Mouse (Mus musculus) heart, postnatal 0 days (tissue): ENCODE data around the gene Abcb1b. TPM values are rescaled to one million over a fixed set of nuclear protein-coding genes. Genes with fewer than 3 reads are reported as not detected.

Experiments
- ATAC-seq: fragments of 200-750 bp; cut with Nextera tagmentation; 2 replicates; pipeline ENCODE4 v1.8.0; 2017; ENCODE audit warnings: low read depth, moderate number of reproducible peaks, moderate library complexity; ENCODE audit not compliant: insufficient read depth
- DNase-seq: peaks from one replicate; pipeline ENCODE4 v3.0.0-alpha.2; 2016; ENCODE audit warnings: low spot score
- H3K27ac ChIP-seq: fragments of 300-500 bp; sonication (generic); 2 replicates; pipeline ENCODE4 v1.5.1; 2014; ENCODE audit warnings: low read depth, mild to moderate bottlenecking
- H3K27me3 ChIP-seq: fragments of 300-500 bp; sonication (generic); 2 replicates; pipeline ENCODE4 v1.6.1; 2014; ENCODE audit warnings: low read length, mixed read lengths; ENCODE audit not compliant: control insufficient read depth, insufficient read depth
- H3K36me3 ChIP-seq: fragments of 300-500 bp; sonication (generic); replicated peaks from 2 replicates; pipeline ENCODE4 v1.6.1; 2014; ENCODE audit warnings: low read length, mixed read lengths; ENCODE audit not compliant: control insufficient read depth, insufficient read depth
- H3K4me1 ChIP-seq: fragments of 300-500 bp; sonication (generic); 2 replicates; pipeline ENCODE4 v1.6.1; 2014; ENCODE audit warnings: antibody characterized with exemption; ENCODE audit not compliant: control insufficient read depth, insufficient read depth
- H3K4me2 ChIP-seq: fragments of 300-500 bp; sonication (generic); 2 replicates; pipeline ENCODE4 v1.6.1; 2014; ENCODE audit warnings: low read depth, mild to moderate bottlenecking, low read length, moderate library complexity
- H3K4me3 ChIP-seq: fragments of 300-500 bp; sonication (generic); 2 replicates; pipeline ENCODE4 v1.5.1; 2014; ENCODE audit warnings: low read depth, low read length
- H3K9ac ChIP-seq: fragments of 300-500 bp; sonication (generic); replicated peaks from 2 replicates; pipeline ENCODE4 v1.6.1; 2014; ENCODE audit warnings: low read depth, low read length, mixed read lengths
- H3K9me3 ChIP-seq: fragments of 300-500 bp; sonication (generic); replicated peaks from 2 replicates; pipeline ENCODE4 v1.6.1; 2016; ENCODE audit warnings: low read length; ENCODE audit not compliant: control insufficient read depth
- CTCF ChIP-seq: IDR thresholded peaks from 2 replicates; pipeline ENCODE4 v1.5.1; 2016; ENCODE audit warnings: antibody characterized with exemption, control low read depth, low read depth
- EP300 ChIP-seq: IDR thresholded peaks from 2 replicates; pipeline ENCODE4 v1.6.1; 2016; ENCODE audit warnings: antibody characterized with exemption, low read depth
- WGBS: fragments of 180-500 bp; shearing (Covaris S2); extraction: QIAGEN DNeasy Blood & Tissue Kit; methylation state at CpG from one replicate; pipeline ENCODE4 v1.1.7; 2014; 5-methylcytosine and 5-hydroxymethylcytosine counted together
- polyA plus RNA-seq: library from polyadenylated mRNA; unstranded; fragments of >200 nt; fragmentation: Nextera tagmentation; extraction: Ambion mirVana; gene quantifications from 2 replicates; pipeline ENCODE4 v1.2.1, GENCODE M21; 2015
- total RNA-seq: library from RNA; depleted of rRNA; stranded (reverse); fragments of >200 nt; gene quantifications from 2 replicates; pipeline ENCODE4 v1.2.3, GENCODE M21; 2014; ENCODE audit warnings: low replicate concordance; rRNA removed

Abcb1b gene
- total and polyA plus RNA-seq, 2 experiments from 2014 or later, result 2.1 to 3.1 TPM

- Histone ChIP-seq H3K4me1 (no peaks in the 10 kb centered on the region), H3K4me3 (no peak overlapping the region), H3K4me2 (no peak overlapping the region), H3K36me3 (no peaks in the 10 kb centered on the region), H3K9me3 (no peaks in the 10 kb centered on the region), H3K27ac (no peak overlapping the region), H3K9ac (no peak overlapping the region), H3K27me3 (no peaks in the 10 kb centered on the region)
- ATAC-seq (no peak), DNase-seq (no peak)
- 73% methylated on average over 1 of the region's 1 CpGs for WGBS
- no peak for TF ChIP-seq EP300
- no peak for TF ChIP-seq CTCF
These were observed 103.1 kb downstream of the Abcb1b start for GRCm38 (mm10) chr5:8901001-8901400.

DNA sequence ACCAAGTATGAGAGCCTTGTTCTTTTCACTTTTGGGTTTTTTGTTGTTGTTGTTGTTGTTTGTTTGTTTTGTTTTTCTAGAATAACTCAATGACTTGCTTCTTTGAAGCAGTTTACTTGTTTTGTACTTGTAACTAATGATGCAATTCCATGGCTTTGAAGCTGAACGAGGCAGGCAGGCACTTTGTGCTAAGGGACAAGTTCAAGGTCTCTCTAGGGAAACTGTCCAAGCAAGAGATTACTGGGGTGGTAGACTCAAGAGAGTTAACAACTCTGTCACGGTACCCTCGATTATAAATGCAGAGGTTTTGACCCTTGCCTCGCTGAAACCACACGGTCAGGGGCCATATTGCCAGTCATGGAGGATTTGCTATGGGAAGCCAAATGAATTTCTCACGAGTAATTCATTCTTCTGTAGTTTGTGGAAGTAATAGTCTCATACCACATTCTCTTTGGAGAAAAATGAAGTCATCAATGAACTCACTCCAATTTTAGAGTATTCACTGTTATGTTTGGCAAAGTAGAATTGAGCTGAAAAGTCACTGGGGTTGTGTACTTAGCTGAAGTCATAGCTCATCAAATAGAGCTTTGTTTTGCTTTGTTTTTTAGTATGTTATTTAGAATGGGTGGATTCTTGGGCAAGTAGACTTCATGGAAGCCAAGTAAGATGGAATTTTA, 104.3 kb downstream of the Abcb1b start:
- no peak overlapping the region for H3K4me3 ChIP-seq
- TF ChIP-seq CTCF, result no peak
- no peak overlapping the region for H3K27ac ChIP-seq
- WGBS, result 66% methylated on average over 6 of the region's 6 CpGs
- DNase-seq (no peak), ATAC-seq (no peak)
- no peaks in the 10 kb centered on the region for H3K9me3 ChIP-seq
- H3K36me3 ChIP-seq, result no peaks in the 10 kb centered on the region
- H3K4me2 ChIP-seq, result no peak overlapping the region
- H3K9ac ChIP-seq, result no peak overlapping the region
- no peaks in the 10 kb centered on the region for H3K27me3 ChIP-seq
- no peaks in the 10 kb centered on the region for H3K4me1 ChIP-seq

GRCm38 (mm10) chr5:8904539-8904938, 106.6 kb downstream of the Abcb1b start:
- ATAC-seq, result no peak
- H3K9ac ChIP-seq, result no peak overlapping the region
- H3K27me3 ChIP-seq, result no peaks in the 10 kb centered on the region
- no peaks in the 10 kb centered on the region for H3K4me1 ChIP-seq
- TF ChIP-seq EP300 (no peak), CTCF (no peak)
- no peak overlapping the region for H3K27ac ChIP-seq
- WGBS, result 85% methylated on average over 6 of the region's 6 CpGs
- no peak overlapping the region for H3K4me2 ChIP-seq
- H3K4me3 ChIP-seq, result no peak overlapping the region
- no peak for DNase-seq
- no peaks in the 10 kb centered on the region for H3K9me3 ChIP-seq
- no peaks in the 10 kb centered on the region for H3K36me3 ChIP-seq

DNA sequence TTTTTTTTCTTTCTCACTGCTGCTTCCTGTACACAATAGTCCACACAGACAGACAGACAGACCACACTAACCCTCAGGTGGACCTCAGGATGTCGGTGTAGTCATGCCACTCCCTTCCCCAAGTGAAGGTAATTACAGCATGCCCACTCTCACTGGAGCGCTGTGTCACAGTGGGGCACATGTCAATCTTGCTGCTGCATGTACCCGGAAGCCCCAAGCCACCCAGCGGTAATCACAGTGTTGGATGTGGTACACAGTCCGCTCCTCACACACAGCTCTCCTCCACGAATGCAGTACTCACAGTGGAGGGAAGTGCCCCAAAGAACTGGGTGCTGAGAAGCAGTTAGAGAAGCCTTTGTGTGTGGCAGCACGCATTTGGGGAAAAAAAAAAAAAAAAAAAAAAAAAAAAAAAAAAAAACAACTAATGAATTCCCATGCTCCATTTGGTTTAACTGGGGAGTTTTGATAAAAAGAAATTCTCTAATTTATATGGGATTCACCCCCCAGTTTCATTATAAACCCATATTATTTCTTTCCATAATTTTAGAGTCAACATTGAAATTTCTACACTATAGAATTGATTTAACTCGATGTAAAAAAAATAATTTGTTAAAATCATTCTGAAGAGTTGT, 113.7 kb downstream of the Abcb1b start:
- Histone ChIP-seq H3K9ac (no peak overlapping the region), H3K4me1 (no peaks in the 10 kb centered on the region), H3K27me3 (no peaks in the 10 kb centered on the region), H3K36me3 (no peaks in the 10 kb centered on the region), H3K4me2 (no peak overlapping the region), H3K27ac (no peak overlapping the region), H3K9me3 (no peaks in the 10 kb centered on the region), H3K4me3 (no peak overlapping the region)
- ATAC-seq (no peak), DNase-seq (no peak)
- TF ChIP-seq CTCF, result no peak
- TF ChIP-seq EP300, result no peak
- 68% methylated on average over 8 of the region's 8 CpGs for WGBS

Other genes starting within 250 kb of the Abcb1b start
- 0.12 and 0.88 TPM in 2 replicates for gene Rundc3b, start 175.2 kb upstream of the Abcb1b start, total RNA-seq
- gene Rundc3b, start 175.2 kb upstream of the Abcb1b start, polyA plus RNA-seq, result 0.40 and 0.44 TPM in 2 replicates
- gene Abcb1a, start 138.1 kb upstream of the Abcb1b start, total RNA-seq, result 1.6 and 3.0 TPM in 2 replicates
- gene Abcb1a, start 138.1 kb upstream of the Abcb1b start, polyA plus RNA-seq, result 0.93 and 0.96 TPM in 2 replicates
- 0.19 TPM in 1 of 2 replicates, not detected in the other for gene Abcb4, start 95.6 kb downstream of the Abcb1b start, total RNA-seq
- gene Abcb4, start 95.6 kb downstream of the Abcb1b start, polyA plus RNA-seq, result 0.41 and 0.63 TPM in 2 replicates
- gene Crot, start 199.2 kb downstream of the Abcb1b start, total RNA-seq, result 24.1 and 25.2 TPM in 2 replicates
- 30.3 and 35.7 TPM in 2 replicates for gene Crot, start 199.2 kb downstream of the Abcb1b start, polyA plus RNA-seq